Mouse (Mus musculus): ENCODE data around the gene Tenm4. TPM values are rescaled to one million over a fixed set of nuclear protein-coding genes. Genes with fewer than 3 reads are reported as not detected.

The Tenm4 gene
- total and polyA plus RNA-seq, 2 experiments: 0.09 to 0.11 TPM

- 88% methylated on average over 1 of the region's 1 CpGs for WGBS
- no peak overlapping the region for H3K27ac ChIP-seq (replicated peaks; ENCODE audit: insufficient read depth, low read depth, low read length)
- TF ChIP-seq CTCF (IDR thresholded peaks at IDR 0.05; ENCODE audit: low read depth, low read length): no peak
- no peak for TF ChIP-seq POLR2A (IDR thresholded peaks at IDR 0.05; ENCODE audit: extremely low read depth, insufficient read depth, low read length)
- H3K79me2 ChIP-seq (ENCODE audit: control insufficient read depth, insufficient read depth, low read length): no peaks in the 10 kb centered on the region
- no peak for DNase-seq (ENCODE audit: extremely low read depth, low read depth, low spot score)
- no peak overlapping the region for H3K4me3 ChIP-seq (ENCODE audit: insufficient read depth, low read depth, low read length)
- H3K27me3 ChIP-seq (ENCODE audit: control insufficient read depth, insufficient read depth, low read length): no peaks in the 10 kb centered on the region
- no peak overlapping the region for H3K9ac ChIP-seq (ENCODE audit: low read depth, low read length)
- H3K36me3 ChIP-seq (ENCODE audit: control insufficient read depth, insufficient read depth, low read length): no peaks in the 10 kb centered on the region
- H3K4me1 ChIP-seq (ENCODE audit: control insufficient read depth, insufficient read depth, low read length): no peaks in the 10 kb centered on the region
Measured at GRCm38 (mm10) chr7:96525344-96525743, 354.3 kb downstream of the Tenm4 start.

- DNase-seq (ENCODE audit: extremely low read depth, low read depth, low spot score): no peak
- Histone ChIP-seq H3K4me1 (ENCODE audit: control insufficient read depth, insufficient read depth, low read length) (no peaks in the 10 kb centered on the region), H3K27ac (replicated peaks; ENCODE audit: insufficient read depth, low read depth, low read length) (no peak overlapping the region), H3K79me2 (ENCODE audit: control insufficient read depth, insufficient read depth, low read length) (no peaks in the 10 kb centered on the region), H3K9ac (ENCODE audit: low read depth, low read length) (no peak overlapping the region), H3K27me3 (ENCODE audit: control insufficient read depth, insufficient read depth, low read length) (no peaks in the 10 kb centered on the region), H3K36me3 (ENCODE audit: control insufficient read depth, insufficient read depth, low read length) (no peaks in the 10 kb centered on the region), H3K4me3 (ENCODE audit: insufficient read depth, low read depth, low read length) (no peak overlapping the region)
- TF ChIP-seq CTCF (IDR thresholded peaks at IDR 0.05; ENCODE audit: low read depth, low read length) (no peak), POLR2A (IDR thresholded peaks at IDR 0.05; ENCODE audit: extremely low read depth, insufficient read depth, low read length) (no peak)
- WGBS: 80% methylated on average over 10 of the region's 10 CpGs
Measured at GRCm38 (mm10) chr7:96530571-96531426, 359.8 kb downstream of the Tenm4 start.

GRCm38 (mm10) chr7:96531954-96532737 is 361.1 kb downstream of the Tenm4 start:
- H3K4me1 ChIP-seq (ENCODE audit: control insufficient read depth, insufficient read depth, low read length): no peaks in the 10 kb centered on the region
- WGBS: 73% methylated on average over 5 of the region's 5 CpGs
- H3K27me3 ChIP-seq (ENCODE audit: control insufficient read depth, insufficient read depth, low read length): no peaks in the 10 kb centered on the region
- no peak overlapping the region for H3K27ac ChIP-seq (replicated peaks; ENCODE audit: insufficient read depth, low read depth, low read length)
- TF ChIP-seq CTCF (IDR thresholded peaks at IDR 0.05; ENCODE audit: low read depth, low read length) (no peak), POLR2A (IDR thresholded peaks at IDR 0.05; ENCODE audit: extremely low read depth, insufficient read depth, low read length) (no peak)
- no peaks in the 10 kb centered on the region for H3K36me3 ChIP-seq (ENCODE audit: control insufficient read depth, insufficient read depth, low read length)
- H3K9ac ChIP-seq (ENCODE audit: low read depth, low read length): no peak overlapping the region
- no peak for DNase-seq (ENCODE audit: extremely low read depth, low read depth, low spot score)
- no peak overlapping the region for H3K4me3 ChIP-seq (ENCODE audit: insufficient read depth, low read depth, low read length)
- no peaks in the 10 kb centered on the region for H3K79me2 ChIP-seq (ENCODE audit: control insufficient read depth, insufficient read depth, low read length)

GRCm38 (mm10) chr7:96532804-96533400 is 361.9 kb downstream of the Tenm4 start:
- Histone ChIP-seq H3K4me1 (ENCODE audit: control insufficient read depth, insufficient read depth, low read length) (no peaks in the 10 kb centered on the region), H3K9ac (ENCODE audit: low read depth, low read length) (no peak overlapping the region), H3K4me3 (ENCODE audit: insufficient read depth, low read depth, low read length) (no peak overlapping the region), H3K27ac (replicated peaks; ENCODE audit: insufficient read depth, low read depth, low read length) (no peak overlapping the region), H3K79me2 (ENCODE audit: control insufficient read depth, insufficient read depth, low read length) (no peaks in the 10 kb centered on the region), H3K36me3 (ENCODE audit: control insufficient read depth, insufficient read depth, low read length) (no peaks in the 10 kb centered on the region), H3K27me3 (ENCODE audit: control insufficient read depth, insufficient read depth, low read length) (no peaks in the 10 kb centered on the region)
- TF ChIP-seq CTCF (IDR thresholded peaks at IDR 0.05; ENCODE audit: low read depth, low read length): no peak
- no peak for TF ChIP-seq POLR2A (IDR thresholded peaks at IDR 0.05; ENCODE audit: extremely low read depth, insufficient read depth, low read length)
- no peak for DNase-seq (ENCODE audit: extremely low read depth, low read depth, low spot score)
- WGBS: 84% methylated on average over 5 of the region's 5 CpGs

GRCm38 (mm10) chr7:96536313-96536880 is 365.4 kb downstream of the Tenm4 start:
- Histone ChIP-seq H3K79me2 (ENCODE audit: control insufficient read depth, insufficient read depth, low read length) (no peaks in the 10 kb centered on the region), H3K27me3 (ENCODE audit: control insufficient read depth, insufficient read depth, low read length) (no peaks in the 10 kb centered on the region), H3K27ac (replicated peaks; ENCODE audit: insufficient read depth, low read depth, low read length) (no peak overlapping the region), H3K9ac (ENCODE audit: low read depth, low read length) (no peak overlapping the region), H3K36me3 (ENCODE audit: control insufficient read depth, insufficient read depth, low read length) (no peaks in the 10 kb centered on the region), H3K4me1 (ENCODE audit: control insufficient read depth, insufficient read depth, low read length) (no peaks in the 10 kb centered on the region; the same call in 1 of the 2 replicates), H3K4me3 (ENCODE audit: insufficient read depth, low read depth, low read length) (no peak overlapping the region)
- TF ChIP-seq CTCF (IDR thresholded peaks at IDR 0.05; ENCODE audit: low read depth, low read length) (no peak), POLR2A (IDR thresholded peaks at IDR 0.05; ENCODE audit: extremely low read depth, insufficient read depth, low read length) (no peak)
- 78% methylated on average over 9 of the region's 9 CpGs for WGBS
- DNase-seq (ENCODE audit: extremely low read depth, low read depth, low spot score): no peak

Data from liver, adult 2 months (tissue).